In genomic region chr9:53770771-53771343, GRCm38 (mm10) we compare ENCODE assay signal across 8 mouse cellular contexts. TPM values are rescaled to one million over a fixed set of nuclear protein-coding genes. Genes with fewer than 3 reads are reported as not detected.
A peak's percentile ranks its signal among the peaks of the same experiment; 100 is the strongest.
DNase-seq lines count a peak whose midpoint lies in the region; ATAC-seq and TF ChIP-seq lines count a peak whose summit lies in the region.

No protein-coding gene starts in this region.

- DNase-seq in kidney, adult 2 months: no peak
- no peak for DNase-seq in kidney, adult 8-10 months
- DNase-seq in kidney, postnatal 10 days: peak; percentile 23
- DNase-seq in thymus, adult 2 months: no peak
- DNase-seq in right cerebral cortex, postnatal 14 days: no peak
- DNase-seq in adrenal gland, adult 18-20 months (ENCODE audit: low spot score in 2 of 2): no peak

- no peak for TF ChIP-seq POLR2A in kidney, adult 2 months (IDR thresholded peaks at IDR 0.05; ENCODE audit: low read depth, low read length)
- TF ChIP-seq POLR2A in thymus, adult 2 months (IDR thresholded peaks at IDR 0.05; ENCODE audit: control insufficient read depth, extremely low read depth, insufficient read depth, low read length, poor library complexity): no peak

- peak overlapping the region; percentile 58 for H3K4me3 ChIP-seq in kidney, adult 2 months (ENCODE audit: insufficient read depth, low read depth, low read length)
- H3K4me3 ChIP-seq in embryonic facial prominence, embryonic 15.5 days (replicated peaks): peak overlapping the region; percentile 65
- peak overlapping the region; percentile 56 for H3K4me3 ChIP-seq in neural tube, embryonic 12.5 days
- no peak overlapping the region for H3K4me3 ChIP-seq in thymus, adult 2 months (ENCODE audit: control insufficient read depth, insufficient read depth, low read length)

- H3K4me1 ChIP-seq in kidney, adult 2 months (ENCODE audit: control insufficient read depth, insufficient read depth, low read length): peaks cover 8% of the 10 kb centered on the region
- peaks cover 14% of the 10 kb centered on the region for H3K4me1 ChIP-seq in embryonic facial prominence, embryonic 15.5 days
- H3K4me1 ChIP-seq in neural tube, embryonic 12.5 days: peaks cover 8% of the 10 kb centered on the region
- peaks cover 9% of the 10 kb centered on the region for H3K4me1 ChIP-seq in thymus, adult 2 months (replicated peaks; ENCODE audit: control insufficient read depth, insufficient read depth, low read length)

- no peak for ATAC-seq in embryonic facial prominence, embryonic 15.5 days (ENCODE audit: insufficient number of reproducible peaks, low FRiP score, low TSS enrichment, low read depth)
- ATAC-seq in neural tube, embryonic 12.5 days (ENCODE audit: low FRiP score, low read depth): 0 out of 2 replicates have a peak, but pooled peaks have one; percentile 17

- no peak for TF ChIP-seq CTCF in kidney, adult 2 months (conservative IDR thresholded peaks at IDR 0.05; ENCODE audit: insufficient read depth, insufficient read length, low read depth, low read length)
- no peak for TF ChIP-seq CTCF in thymus, adult 2 months (IDR thresholded peaks at IDR 0.05; ENCODE audit: borderline replicate concordance, control insufficient read depth, extremely low read depth, insufficient read depth, low read length, poor library complexity)

- H3K27ac ChIP-seq in kidney, adult 2 months (ENCODE audit: insufficient read depth, low read depth, low read length): peak overlapping the region; percentile 44; the same call in 1 of the 2 replicates
- H3K27ac ChIP-seq in embryonic facial prominence, embryonic 15.5 days (replicated peaks): no peak overlapping the region
- H3K27ac ChIP-seq in neural tube, embryonic 12.5 days: no peak overlapping the region
- H3K27ac ChIP-seq in thymus, adult 2 months (ENCODE audit: control insufficient read depth, insufficient read depth, low read length): no peak overlapping the region

- H3K27me3 ChIP-seq in kidney, adult 2 months (replicated peaks; ENCODE audit: control insufficient read depth, insufficient read depth, low read length): no peaks in the 10 kb centered on the region
- peaks cover 17% of the 10 kb centered on the region; the same call in 1 of the 2 replicates for H3K27me3 ChIP-seq in embryonic facial prominence, embryonic 15.5 days
- peaks cover 27% of the 10 kb centered on the region for H3K27me3 ChIP-seq in neural tube, embryonic 12.5 days (replicated peaks)
- no peaks in the 10 kb centered on the region for H3K27me3 ChIP-seq in thymus, adult 2 months (ENCODE audit: control insufficient read depth, insufficient read depth, low read length)

- H3K9me3 ChIP-seq in embryonic facial prominence, embryonic 15.5 days (replicated peaks): no peaks in the 10 kb centered on the region
- 0 out of 2 replicates have a peak, but pooled peaks cover 10% of the 10 kb centered on the region for H3K9me3 ChIP-seq in neural tube, embryonic 12.5 days

- 37% methylated on average over 12 of the region's 12 CpGs for WGBS in kidney, adult 2 months
- WGBS in embryonic facial prominence, embryonic 15.5 days: 48% methylated on average over 12 of the region's 12 CpGs
- 41% methylated on average over 12 of the region's 12 CpGs for WGBS in neural tube, embryonic 12.5 days
- 24% methylated on average over 12 of the region's 12 CpGs for WGBS in thymus, adult 2 months

- H3K9ac ChIP-seq in embryonic facial prominence, embryonic 15.5 days: no peak overlapping the region
- H3K9ac ChIP-seq in neural tube, embryonic 12.5 days: peak overlapping the region; percentile 53; the same call in 1 of the 2 replicates

- peak overlapping the region; percentile 97 for H3K4me2 ChIP-seq in embryonic facial prominence, embryonic 15.5 days (replicated peaks)
- H3K4me2 ChIP-seq in neural tube, embryonic 12.5 days (replicated peaks): peak overlapping the region; percentile 97

- H3K36me3 ChIP-seq in kidney, adult 2 months (ENCODE audit: control insufficient read depth, insufficient read depth, low read length): no peaks in the 10 kb centered on the region
- H3K36me3 ChIP-seq in embryonic facial prominence, embryonic 15.5 days: no peaks in the 10 kb centered on the region
- H3K36me3 ChIP-seq in neural tube, embryonic 12.5 days: no peaks in the 10 kb centered on the region
- no peaks in the 10 kb centered on the region for H3K36me3 ChIP-seq in thymus, adult 2 months (ENCODE audit: control insufficient read depth, insufficient read depth, low read length)

RNA-seq across cellular contexts. Expression of gene Slc35f2, which starts 0.5 kb away (rescaled TPM):
- 16.3 and 18.2 TPM in 2 replicates for polyA plus RNA-seq in kidney, adult 2 months (2012; rRNA removed)
- 6.4 and 6.7 TPM in 2 replicates for polyA plus RNA-seq in embryonic facial prominence, embryonic 15.5 days (2015; fragmentation: Nextera tagmentation; extraction: Ambion mirVana)
- 6.6 and 7.6 TPM in 2 replicates for polyA plus RNA-seq in neural tube, embryonic 12.5 days (2016; fragmentation: Nextera tagmentation; extraction: Ambion mirVana)
- 6.6 and 6.9 TPM in 2 replicates for polyA plus RNA-seq in thymus, adult 2 months (2012; rRNA removed)
- total RNA-seq in adrenal gland, adult 18-20 months (2021): 1 to 10 TPM in 1 of 2 experiments, under 1 TPM in 1; 0.70 to 1.2 TPM
